Mouse (Mus musculus): Measurements from ENCODE around the gene Tmem106b. TPM values are rescaled to one million over a fixed set of nuclear protein-coding genes. Genes with fewer than 3 reads are reported as not detected.

Gene Tmem106b
- total RNA-seq (2012; rRNA removed): 26.3 and 30.5 TPM in 2 replicates

GRCm38 (mm10) chr6:13069302-13070146 is at the start of gene Tmem106b:
TSS of gene Tmem106b (plus strand) at chr6:13069759.
- Histone ChIP-seq H3K9me3 (ENCODE audit: control insufficient read depth, insufficient read depth, low read depth, low read length) (no peaks in the 10 kb centered on the region), H3K4me1 (ENCODE audit: control insufficient read depth in 2 of 2, insufficient read depth in 2 of 2, low read length in 2 of 2, poor library complexity in 1 of 2) (peaks cover 0 to 3% of the 10 kb centered on the region in 2 experiments; a peak in 1 of 4 replicates), H3K4me3 (ENCODE audit: insufficient read depth in 1 of 2, low read depth in 1 of 2, low read length in 2 of 2, poor library complexity in 1 of 2, severe bottlenecking in 1 of 2) (peak within 1 kb of the TSS; percentile 82 to 100), H3K27ac (ENCODE audit: insufficient read depth, low read depth, low read length, poor library complexity, severe bottlenecking) (no peak within 1 kb of the TSS; the same call in 1 of the 2 replicates), H3K9ac (ENCODE audit: insufficient read depth, low read depth, low read length, poor library complexity, severe bottlenecking) (peak within 1 kb of the TSS; percentile 95), H3K36me3 (ENCODE audit: control insufficient read depth, insufficient read depth, low read length, poor library complexity, severe bottlenecking) (no peaks in the 10 kb centered on the region; the same call in 1 of the 2 replicates)
- TF ChIP-seq HCFC1 (IDR thresholded peaks at IDR 0.05; ENCODE audit: borderline replicate concordance, insufficient read depth, low read length): no peak; the same call in 1 of the 2 replicates
- no peak for TF ChIP-seq ZC3H11A (IDR thresholded peaks at IDR 0.05; ENCODE audit: borderline replicate concordance, low read depth, low read length)
- TF ChIP-seq ZNF384 (IDR thresholded peaks at IDR 0.05; ENCODE audit: low read depth, low read length): no peak
- TF ChIP-seq MAFK (IDR thresholded peaks at IDR 0.05; ENCODE audit: insufficient read depth, low read depth, low read length): no peak
- TF ChIP-seq CHD2 (IDR thresholded peaks at IDR 0.05; ENCODE audit: low read depth, low read length): no peak
- in situ Hi-C loops (cut with MboI; ENCODE audit: low sequenced_read_pairs in 2 of 2, unreplicated experiment in 2 of 2): no loop called here
- DNase-seq (ENCODE audit: low read depth, low spot score): peak; percentile 93

DNA sequence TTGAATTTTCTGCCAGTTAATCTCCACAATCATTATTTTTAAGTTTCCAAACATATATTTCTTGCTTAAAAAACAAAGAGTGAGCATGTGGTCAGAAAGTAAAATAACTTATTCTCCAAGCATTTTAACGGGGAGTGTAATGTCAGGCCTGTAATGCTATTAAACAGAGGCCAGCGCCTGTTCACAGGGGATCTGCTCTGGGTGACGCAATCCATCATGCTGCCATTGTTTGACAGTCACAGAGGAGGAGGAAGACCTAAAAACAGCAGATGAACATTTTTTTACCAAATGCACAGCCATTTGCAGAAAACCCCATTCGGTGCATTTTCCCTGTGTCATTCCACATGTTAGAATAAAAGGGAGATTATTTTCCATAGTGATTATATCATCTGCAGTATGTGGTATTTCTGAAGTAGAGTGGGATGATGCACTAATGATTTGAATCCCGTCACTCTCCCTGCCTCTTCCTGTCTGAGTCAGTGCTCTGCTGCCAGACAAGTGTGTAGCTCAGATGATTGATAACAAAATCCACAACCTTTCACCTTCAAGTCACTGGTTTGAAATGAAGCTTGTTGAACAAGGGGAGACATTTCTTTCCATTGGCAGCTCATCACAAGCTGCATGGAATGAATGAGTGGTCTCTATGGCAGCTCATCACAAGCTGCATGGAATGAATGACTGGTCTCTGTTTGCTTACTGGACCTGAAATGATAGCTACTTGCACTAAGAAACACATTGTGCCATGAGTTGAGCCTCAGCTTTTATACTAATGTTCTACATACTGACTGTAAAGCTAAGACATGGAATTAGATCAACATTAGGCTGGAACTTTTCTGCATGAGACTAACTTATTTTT is 48.1 kb upstream of the Tmem106b start:
- Histone ChIP-seq H3K9me3 (ENCODE audit: control insufficient read depth, insufficient read depth, low read depth, low read length) (no peaks in the 10 kb centered on the region), H3K4me3 (ENCODE audit: insufficient read depth in 1 of 2, low read depth in 1 of 2, low read length in 2 of 2, poor library complexity in 1 of 2, severe bottlenecking in 1 of 2) (no peak overlapping the region), H3K9ac (ENCODE audit: insufficient read depth, low read depth, low read length, poor library complexity, severe bottlenecking) (no peak overlapping the region), H3K4me1 (ENCODE audit: control insufficient read depth in 2 of 2, insufficient read depth in 2 of 2, low read length in 2 of 2, poor library complexity in 1 of 2) (no peaks in the 10 kb centered on the region), H3K27ac (ENCODE audit: insufficient read depth, low read depth, low read length, poor library complexity, severe bottlenecking) (no peak overlapping the region), H3K36me3 (ENCODE audit: control insufficient read depth, insufficient read depth, low read length, poor library complexity, severe bottlenecking) (no peaks in the 10 kb centered on the region)
- DNase-seq (ENCODE audit: low read depth, low spot score): no peak
- in situ Hi-C loops (cut with MboI; ENCODE audit: low sequenced_read_pairs in 2 of 2, unreplicated experiment in 2 of 2): no loop called here
- TF ChIP-seq ZC3H11A (IDR thresholded peaks at IDR 0.05; ENCODE audit: borderline replicate concordance, low read depth, low read length) (no peak), CHD2 (IDR thresholded peaks at IDR 0.05; ENCODE audit: low read depth, low read length) (no peak), MAFK (IDR thresholded peaks at IDR 0.05; ENCODE audit: insufficient read depth, low read depth, low read length) (no peak), HCFC1 (IDR thresholded peaks at IDR 0.05; ENCODE audit: borderline replicate concordance, insufficient read depth, low read length) (no peak), ZNF384 (IDR thresholded peaks at IDR 0.05; ENCODE audit: low read depth, low read length) (no peak)

DNA sequence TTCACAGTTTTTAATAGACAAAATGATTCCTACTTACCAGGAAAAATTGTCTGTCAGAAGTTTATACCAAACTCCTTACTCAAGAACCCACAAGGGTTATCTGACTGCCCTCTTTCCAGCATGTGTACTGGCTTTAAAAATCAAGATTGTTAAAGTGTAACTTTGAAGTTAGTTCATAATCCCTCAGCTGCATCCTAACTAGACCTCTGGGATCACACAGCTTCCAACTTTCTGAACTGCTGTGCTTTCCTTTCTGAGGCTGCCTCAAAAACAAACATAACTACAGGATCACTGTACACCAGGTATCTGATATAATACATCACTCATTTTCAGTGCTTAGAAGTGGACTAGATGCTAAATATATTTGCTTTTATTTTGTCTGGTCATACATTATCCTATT is 39.0 kb upstream of the Tmem106b start:
- Histone ChIP-seq H3K27ac (ENCODE audit: insufficient read depth, low read depth, low read length, poor library complexity, severe bottlenecking) (no peak overlapping the region), H3K36me3 (ENCODE audit: control insufficient read depth, insufficient read depth, low read length, poor library complexity, severe bottlenecking) (no peaks in the 10 kb centered on the region), H3K9ac (ENCODE audit: insufficient read depth, low read depth, low read length, poor library complexity, severe bottlenecking) (no peak overlapping the region), H3K4me1 (ENCODE audit: control insufficient read depth in 2 of 2, insufficient read depth in 2 of 2, low read length in 2 of 2, poor library complexity in 1 of 2) (no peaks in the 10 kb centered on the region), H3K4me3 (ENCODE audit: insufficient read depth in 1 of 2, low read depth in 1 of 2, low read length in 2 of 2, poor library complexity in 1 of 2, severe bottlenecking in 1 of 2) (no peak overlapping the region), H3K9me3 (ENCODE audit: control insufficient read depth, insufficient read depth, low read depth, low read length) (no peaks in the 10 kb centered on the region)
- no peak for TF ChIP-seq MAFK (IDR thresholded peaks at IDR 0.05; ENCODE audit: insufficient read depth, low read depth, low read length)
- no peak for TF ChIP-seq HCFC1 (IDR thresholded peaks at IDR 0.05; ENCODE audit: borderline replicate concordance, insufficient read depth, low read length)
- TF ChIP-seq ZC3H11A (IDR thresholded peaks at IDR 0.05; ENCODE audit: borderline replicate concordance, low read depth, low read length): no peak
- TF ChIP-seq ZNF384 (IDR thresholded peaks at IDR 0.05; ENCODE audit: low read depth, low read length): no peak
- no peak for TF ChIP-seq CHD2 (IDR thresholded peaks at IDR 0.05; ENCODE audit: low read depth, low read length)
- in situ Hi-C loops (cut with MboI; ENCODE audit: low sequenced_read_pairs in 2 of 2, unreplicated experiment in 2 of 2): no loop called here
- no peak for DNase-seq (ENCODE audit: low read depth, low spot score)

DNA sequence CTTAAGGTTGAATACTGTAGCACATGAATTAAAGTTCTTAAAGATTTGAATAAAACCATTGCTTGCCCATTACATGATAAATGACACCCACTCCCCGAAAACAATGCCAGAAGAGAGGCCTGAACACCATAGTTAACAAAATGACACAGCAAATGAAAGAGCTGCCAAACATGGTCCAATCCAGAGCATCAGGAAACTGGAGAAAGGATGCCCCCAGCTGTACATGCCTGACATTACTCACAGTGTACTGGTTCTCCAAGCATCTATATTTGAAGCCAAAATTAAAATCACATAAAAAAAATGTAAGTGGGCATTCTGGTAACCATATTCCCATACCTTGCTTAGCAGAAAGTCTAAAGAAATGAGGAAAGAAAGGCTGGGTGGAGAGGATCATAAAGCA is 38.6 kb upstream of the Tmem106b start:
- Histone ChIP-seq H3K4me1 (ENCODE audit: control insufficient read depth in 2 of 2, insufficient read depth in 2 of 2, low read length in 2 of 2, poor library complexity in 1 of 2) (no peaks in the 10 kb centered on the region), H3K9ac (ENCODE audit: insufficient read depth, low read depth, low read length, poor library complexity, severe bottlenecking) (no peak overlapping the region), H3K27ac (ENCODE audit: insufficient read depth, low read depth, low read length, poor library complexity, severe bottlenecking) (no peak overlapping the region), H3K36me3 (ENCODE audit: control insufficient read depth, insufficient read depth, low read length, poor library complexity, severe bottlenecking) (no peaks in the 10 kb centered on the region), H3K4me3 (ENCODE audit: insufficient read depth in 1 of 2, low read depth in 1 of 2, low read length in 2 of 2, poor library complexity in 1 of 2, severe bottlenecking in 1 of 2) (no peak overlapping the region), H3K9me3 (ENCODE audit: control insufficient read depth, insufficient read depth, low read depth, low read length) (no peaks in the 10 kb centered on the region)
- in situ Hi-C loops (cut with MboI; ENCODE audit: low sequenced_read_pairs in 2 of 2, unreplicated experiment in 2 of 2): no loop called here
- TF ChIP-seq ZC3H11A (IDR thresholded peaks at IDR 0.05; ENCODE audit: borderline replicate concordance, low read depth, low read length): peak; percentile 26; the same call in 1 of the 2 replicates
- no peak for TF ChIP-seq HCFC1 (IDR thresholded peaks at IDR 0.05; ENCODE audit: borderline replicate concordance, insufficient read depth, low read length)
- TF ChIP-seq ZNF384 (IDR thresholded peaks at IDR 0.05; ENCODE audit: low read depth, low read length): no peak
- TF ChIP-seq MAFK (IDR thresholded peaks at IDR 0.05; ENCODE audit: insufficient read depth, low read depth, low read length): no peak
- peak; percentile 4 for DNase-seq (ENCODE audit: low read depth, low spot score)
